Mouse (Mus musculus) frontal cortex, postnatal 10 days (tissue): Measurements from ENCODE around the gene Nrn1l.

ENCODE experiments used
- DNase-seq, 2 experiments: peaks; one replicate each; pipeline ENCODE4 v3.0.0; 2022; ENCODE audit warnings: low spot score in 2 of 2, mixed read lengths in 1 of 2

The Nrn1l gene

GRCm38 (mm10) chr8:105893339-105893738 lies at the start of gene Nrn1l:
Gene Nrn1l (plus strand): TSS chr8:105893567.
- DNase-seq, result peak; percentile 72 to 78

GRCm38 (mm10) chr8:105846678-105847077 lies 46.7 kb upstream of the Nrn1l start:
- no peak for DNase-seq

- DNase-seq, result no peak
Observed at GRCm38 (mm10) chr8:105850014-105850413, 43.4 kb upstream of the Nrn1l start.

GRCm38 (mm10) chr8:105850611-105851010 lies 42.8 kb upstream of the Nrn1l start:
- DNase-seq, result no peak

GRCm38 (mm10) chr8:105851651-105852143 lies 41.7 kb upstream of the Nrn1l start:
- peak; percentile 87 to 89 for DNase-seq

GRCm38 (mm10) chr8:105852146-105852729 lies 41.1 kb upstream of the Nrn1l start:
- no peak for DNase-seq

GRCm38 (mm10) chr8:105853178-105853577 lies 40.2 kb upstream of the Nrn1l start, which contains the start of gene Cenpt:
Gene Cenpt (minus strand): TSS chr8:105853278.
- no peak for DNase-seq

GRCm38 (mm10) chr8:105854303-105854702 lies 39.1 kb upstream of the Nrn1l start:
- DNase-seq, result no peak

GRCm38 (mm10) chr8:105854715-105855216 lies 38.6 kb upstream of the Nrn1l start, which contains the start of gene Thap11:
Gene Thap11 (plus strand): TSS chr8:105855132.
- DNase-seq, result peak; percentile 81 to 89

GRCm38 (mm10) chr8:105855248-105856167 lies 37.9 kb upstream of the Nrn1l start:
- DNase-seq, result peak in 1 of 2 experiments; percentile 67

GRCm38 (mm10) chr8:105856168-105856835 lies 37.1 kb upstream of the Nrn1l start:
- no peak for DNase-seq

- no peak for DNase-seq
Observed at GRCm38 (mm10) chr8:105858495-105858894, 34.9 kb upstream of the Nrn1l start.

- DNase-seq, result no peak
Observed at GRCm38 (mm10) chr8:105859314-105859713, 34.1 kb upstream of the Nrn1l start.

- peak; percentile 91 to 94 for DNase-seq
Observed at GRCm38 (mm10) chr8:105860143-105860981, 33.0 kb upstream of the Nrn1l start, which contains the start of gene Nutf2. Gene Nutf2 (plus strand): TSS chr8:105860580.

- peak in 1 of 2 experiments; percentile 20 for DNase-seq
Observed at GRCm38 (mm10) chr8:105861951-105862350, 31.4 kb upstream of the Nrn1l start.

- no peak for DNase-seq
Observed at GRCm38 (mm10) chr8:105866364-105867029, 26.9 kb upstream of the Nrn1l start.

GRCm38 (mm10) chr8:105874301-105874700 lies 19.1 kb upstream of the Nrn1l start:
- DNase-seq, result no peak

- DNase-seq, result peak; percentile 72 to 85
Observed at GRCm38 (mm10) chr8:105880754-105881520, 12.4 kb upstream of the Nrn1l start, which contains the start of gene Edc4. Gene Edc4 (plus strand): TSS chr8:105880881.

- no peak for DNase-seq
Observed at GRCm38 (mm10) chr8:105889756-105890465, 3.5 kb upstream of the Nrn1l start.
